Mouse (Mus musculus) right cerebral cortex, postnatal 25 days (tissue): ENCODE results near the gene Med10.

Experiments
- DNase-seq: peaks from one replicate; pipeline ENCODE4 v3.0.0; 2022

The Med10 gene

DNA sequence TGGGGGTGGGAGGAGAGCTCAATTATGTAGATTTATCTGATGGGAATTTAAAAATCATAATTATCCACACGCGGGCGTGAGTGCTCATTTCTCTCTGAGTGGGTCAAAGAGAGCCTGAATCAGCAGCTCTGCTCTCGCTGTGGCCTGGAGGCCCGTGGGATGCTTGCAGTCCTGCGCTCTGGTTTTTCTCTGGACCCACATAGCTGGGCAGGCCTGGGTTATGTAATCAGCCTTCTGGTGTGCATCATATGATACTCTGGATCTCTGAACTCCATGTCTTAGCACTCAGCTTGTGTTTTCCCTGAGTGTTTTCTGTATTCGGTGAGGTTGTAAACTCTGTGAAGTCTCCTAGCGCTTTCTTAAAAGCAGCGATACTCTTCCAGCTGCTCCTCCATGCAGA, 30.4 kb downstream of the Med10 start:
- no peak for DNase-seq

DNA sequence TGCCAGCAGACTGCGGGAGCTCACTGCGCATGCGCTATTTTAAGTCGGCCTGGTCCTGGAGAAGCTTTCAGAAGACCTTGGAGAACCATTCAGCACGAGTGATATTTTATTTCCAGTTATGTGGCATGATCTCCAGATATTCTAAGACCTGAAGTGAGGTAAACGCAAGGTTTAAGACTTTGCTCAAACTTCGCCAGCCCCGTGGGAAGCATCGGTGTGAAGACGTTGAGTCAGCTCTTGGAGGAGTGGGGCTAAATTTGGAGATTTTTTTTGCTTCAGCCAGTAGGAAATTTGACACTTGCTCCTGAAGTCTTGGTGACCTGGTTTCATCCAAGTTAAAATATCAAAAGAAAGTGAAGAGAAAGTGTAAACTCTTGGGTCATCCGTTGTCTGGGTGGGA, 31.2 kb downstream of the Med10 start:
- DNase-seq, result no peak

DNA sequence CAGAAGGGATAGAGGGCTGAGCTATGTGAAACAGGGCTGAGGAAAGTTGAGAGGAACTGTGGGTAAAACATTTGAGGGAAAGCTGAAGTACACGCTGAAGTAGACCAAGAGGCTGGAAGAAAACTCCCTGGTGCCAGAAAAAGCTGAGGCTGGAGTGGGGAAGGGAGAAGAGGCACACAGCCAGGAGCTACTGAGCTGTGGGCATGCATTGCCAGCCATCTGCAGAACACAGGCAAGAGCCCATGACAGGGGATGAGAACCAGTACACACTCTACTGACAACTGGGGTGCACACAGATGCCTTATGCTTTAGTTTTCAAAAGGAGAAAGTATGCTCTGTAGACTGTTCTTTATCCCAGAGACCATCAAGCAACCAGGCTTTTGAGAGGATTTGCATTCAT, 43.4 kb downstream of the Med10 start:
- DNase-seq, result peak; percentile 55

DNA sequence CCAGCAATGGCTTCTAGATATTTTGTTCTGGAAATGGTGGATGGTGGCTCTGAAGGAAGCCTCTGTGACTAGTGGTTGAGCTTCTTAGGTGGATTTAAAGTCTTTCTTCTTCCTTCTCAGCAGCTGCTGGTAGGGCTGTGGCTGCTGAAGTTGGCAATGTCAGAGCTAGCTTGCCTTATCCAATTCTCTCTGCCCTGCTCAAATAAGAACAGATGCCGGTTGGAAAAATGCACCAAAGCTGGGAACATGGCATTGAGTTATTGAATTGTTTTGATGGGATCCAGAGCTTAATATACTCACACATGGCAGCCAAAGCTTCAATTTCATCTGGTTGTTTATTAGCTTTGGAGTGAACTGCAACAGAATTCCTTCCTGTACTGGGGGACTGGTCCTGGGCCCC, 47.4 kb downstream of the Med10 start:
- DNase-seq, result no peak

DNA sequence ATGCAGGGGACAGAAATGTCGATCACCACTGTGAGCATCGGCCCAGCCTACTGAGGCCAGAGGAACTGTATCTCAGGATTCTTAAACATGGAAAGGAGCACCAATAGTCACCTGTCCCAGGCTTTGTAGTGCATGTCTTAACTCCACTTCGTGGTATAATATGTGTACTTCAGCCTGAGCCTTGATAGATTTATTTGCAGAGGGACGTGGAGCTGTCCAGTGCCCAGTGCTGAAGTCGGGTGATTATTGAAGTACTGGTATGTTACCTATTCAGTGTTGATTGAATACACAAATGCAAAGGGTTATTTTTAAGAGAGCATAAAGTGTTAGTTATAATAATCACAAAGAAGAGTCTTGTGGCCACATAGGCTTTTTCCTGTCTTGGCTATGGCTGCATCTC, 50.1 kb downstream of the Med10 start:
- no peak for DNase-seq

DNA sequence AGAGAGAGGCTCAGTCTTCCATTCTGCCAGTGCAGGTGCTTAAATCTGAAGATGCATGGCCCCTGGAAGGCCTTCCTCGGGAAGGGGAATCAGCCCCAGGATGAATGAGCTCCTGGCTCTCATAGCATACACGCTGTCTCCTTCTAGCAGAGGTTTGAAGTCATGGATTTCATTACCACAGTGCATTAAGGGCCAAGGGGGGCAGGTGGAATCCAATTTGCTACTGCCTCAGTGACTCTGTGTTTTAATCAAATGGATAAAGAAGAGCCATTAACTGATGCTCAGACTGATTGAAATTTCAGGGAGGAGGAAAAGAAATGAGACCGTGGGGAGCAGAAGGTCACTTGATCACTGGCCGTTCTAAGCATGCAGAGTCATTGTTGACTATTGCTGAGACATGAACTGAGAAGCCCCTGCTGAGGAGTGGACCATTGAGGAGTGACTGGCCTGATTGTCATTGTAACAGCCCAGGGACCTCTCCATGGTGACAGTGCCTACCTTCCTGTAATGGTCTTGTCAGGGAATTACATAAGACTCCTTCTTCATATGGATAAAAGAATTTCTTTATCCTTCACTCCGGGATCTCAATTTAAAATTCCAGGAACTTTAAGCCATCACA, 51.3 kb downstream of the Med10 start:
- no peak for DNase-seq

DNA sequence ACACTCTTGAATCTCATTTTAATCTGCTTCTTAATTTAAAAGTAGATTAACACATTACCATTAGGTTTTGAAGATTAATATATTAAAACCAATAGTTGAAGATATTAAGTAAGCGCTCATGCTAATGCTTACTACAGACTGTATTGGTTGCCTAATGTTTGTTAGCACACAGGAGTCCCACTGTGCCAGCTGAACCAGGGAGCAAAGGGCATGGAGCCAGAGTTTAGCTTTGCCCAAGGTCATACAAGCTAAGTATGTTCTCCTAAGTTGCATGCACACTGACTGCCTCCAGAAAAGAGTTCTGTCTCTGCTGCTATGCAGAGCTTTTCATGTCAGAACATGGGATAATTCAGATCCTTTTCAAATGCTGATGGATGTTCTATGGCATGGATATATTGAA, 53.7 kb downstream of the Med10 start:
- DNase-seq, result no peak

DNA sequence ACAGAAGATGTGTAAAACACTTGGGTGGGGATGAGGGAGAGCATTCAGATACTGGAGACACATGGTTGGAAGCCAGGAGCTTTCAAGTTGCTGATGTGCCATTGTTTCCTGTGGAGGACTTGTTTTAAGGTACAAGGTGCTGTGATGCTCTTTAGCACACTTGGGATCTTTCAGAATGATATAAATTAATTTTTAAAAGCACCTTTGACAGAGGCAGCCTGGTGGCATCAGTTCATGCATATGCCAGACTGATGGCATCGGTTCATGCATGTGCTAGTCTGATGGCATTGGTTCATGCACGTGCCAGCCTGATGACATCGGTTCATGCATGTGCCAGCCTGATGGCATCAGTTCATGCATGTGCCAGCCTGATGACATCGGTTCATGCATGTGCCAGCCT, 60.1 kb downstream of the Med10 start:
- no peak for DNase-seq

DNA sequence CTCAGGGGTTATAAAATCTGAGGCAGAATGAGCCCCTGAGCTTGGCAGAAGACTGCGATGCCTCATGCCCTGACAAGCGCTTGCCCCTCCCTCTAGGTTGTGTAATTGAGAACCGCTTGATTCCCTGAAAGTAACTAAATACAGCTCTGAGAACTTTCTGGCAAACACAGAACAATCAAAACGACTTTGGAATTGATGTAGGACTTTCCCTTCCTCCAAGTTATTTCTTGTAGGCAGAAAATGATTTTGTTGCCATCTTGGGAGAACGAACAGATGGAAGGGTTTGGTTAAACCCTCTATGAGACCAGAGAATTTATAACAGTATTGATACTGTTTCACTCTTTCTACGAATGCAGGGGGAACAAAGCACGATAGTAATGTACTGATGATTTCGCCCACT, 62.7 kb downstream of the Med10 start:
- no peak for DNase-seq
